Mouse (Mus musculus): Measurements from ENCODE around the gene Arhgef10l. TPM values are rescaled to one million over a fixed set of nuclear protein-coding genes. Genes with fewer than 3 reads are reported as not detected.

Gene Arhgef10l
- total and polyA plus RNA-seq, 2 experiments from 2014 or later = 20.7 to 81.1 TPM

GRCm38 (mm10) chr4:140586478-140586877 is 79.3 kb downstream of the Arhgef10l start:
- Histone ChIP-seq H3K27me3 (ENCODE audit: insufficient read depth, low read length) (no peaks in the 10 kb centered on the region), H3K4me2 (ENCODE audit: low read depth, low read length, poor library complexity, severe bottlenecking) (no peak overlapping the region), H3K27ac (ENCODE audit: low read depth, low read length) (no peak overlapping the region), H3K9me3 (ENCODE audit: low read length) (no peaks in the 10 kb centered on the region), H3K36me3 (ENCODE audit: insufficient read depth, low read length) (peaks cover 45% of the 10 kb centered on the region), H3K4me3 (ENCODE audit: low read depth, low read length) (no peak overlapping the region), H3K9ac (replicated peaks; ENCODE audit: low read length, poor library complexity, severe bottlenecking) (no peak overlapping the region), H3K4me1 (ENCODE audit: insufficient read depth, low read length) (no peaks in the 10 kb centered on the region)
- ATAC-seq (ENCODE audit: low FRiP score) (no peak), DNase-seq (ENCODE audit: low spot score) (no peak)
- no peak for TF ChIP-seq CTCF (IDR thresholded peaks at IDR 0.05)
- 80% methylated on average over 5 of the region's 5 CpGs for WGBS

- Histone ChIP-seq H3K4me1 (ENCODE audit: insufficient read depth, low read length) (no peaks in the 10 kb centered on the region), H3K27ac (ENCODE audit: low read depth, low read length) (no peak overlapping the region), H3K9ac (replicated peaks; ENCODE audit: low read length, poor library complexity, severe bottlenecking) (no peak overlapping the region), H3K4me2 (ENCODE audit: low read depth, low read length, poor library complexity, severe bottlenecking) (no peak overlapping the region), H3K27me3 (ENCODE audit: insufficient read depth, low read length) (no peaks in the 10 kb centered on the region), H3K4me3 (ENCODE audit: low read depth, low read length) (no peak overlapping the region), H3K36me3 (ENCODE audit: insufficient read depth, low read length) (peaks cover 43% of the 10 kb centered on the region), H3K9me3 (ENCODE audit: low read length) (no peaks in the 10 kb centered on the region)
- DNase-seq (ENCODE audit: low spot score) = no peak
- no peak for TF ChIP-seq CTCF (IDR thresholded peaks at IDR 0.05)
- no peak for ATAC-seq (ENCODE audit: low FRiP score)
- WGBS = 81% methylated on average over 5 of the region's 5 CpGs
These were observed 81.6 kb downstream of the Arhgef10l start for GRCm38 (mm10) chr4:140584240-140584639.

GRCm38 (mm10) chr4:140582390-140583088 is 83.3 kb downstream of the Arhgef10l start:
- Histone ChIP-seq H3K27me3 (ENCODE audit: insufficient read depth, low read length) (no peaks in the 10 kb centered on the region), H3K27ac (ENCODE audit: low read depth, low read length) (no peak overlapping the region), H3K36me3 (ENCODE audit: insufficient read depth, low read length) (peaks cover 48% of the 10 kb centered on the region), H3K4me1 (ENCODE audit: insufficient read depth, low read length) (no peaks in the 10 kb centered on the region), H3K4me3 (ENCODE audit: low read depth, low read length) (no peak overlapping the region), H3K9me3 (ENCODE audit: low read length) (no peaks in the 10 kb centered on the region), H3K4me2 (ENCODE audit: low read depth, low read length, poor library complexity, severe bottlenecking) (no peak overlapping the region), H3K9ac (replicated peaks; ENCODE audit: low read length, poor library complexity, severe bottlenecking) (no peak overlapping the region)
- no peak for TF ChIP-seq CTCF (IDR thresholded peaks at IDR 0.05)
- no peak for DNase-seq (ENCODE audit: low spot score)
- no peak for ATAC-seq (ENCODE audit: low FRiP score)
- 85% methylated on average over 15 of the region's 15 CpGs for WGBS

GRCm38 (mm10) chr4:140581730-140582389 is 84.0 kb downstream of the Arhgef10l start:
- Histone ChIP-seq H3K9me3 (ENCODE audit: low read length) (no peaks in the 10 kb centered on the region), H3K36me3 (ENCODE audit: insufficient read depth, low read length) (peaks cover 51% of the 10 kb centered on the region), H3K4me2 (ENCODE audit: low read depth, low read length, poor library complexity, severe bottlenecking) (no peak overlapping the region), H3K4me1 (ENCODE audit: insufficient read depth, low read length) (no peaks in the 10 kb centered on the region), H3K27ac (ENCODE audit: low read depth, low read length) (no peak overlapping the region), H3K9ac (replicated peaks; ENCODE audit: low read length, poor library complexity, severe bottlenecking) (no peak overlapping the region), H3K27me3 (ENCODE audit: insufficient read depth, low read length) (no peaks in the 10 kb centered on the region), H3K4me3 (ENCODE audit: low read depth, low read length) (no peak overlapping the region)
- DNase-seq (ENCODE audit: low spot score) (peak; percentile 42), ATAC-seq (ENCODE audit: low FRiP score) (no peak; the same call in 1 of the 2 replicates)
- TF ChIP-seq CTCF (IDR thresholded peaks at IDR 0.05) = no peak
- WGBS = 68% methylated on average over 23 of the region's 23 CpGs

GRCm38 (mm10) chr4:140581341-140581729 is 84.5 kb downstream of the Arhgef10l start:
- H3K4me2 ChIP-seq (ENCODE audit: low read depth, low read length, poor library complexity, severe bottlenecking) = no peak overlapping the region
- H3K4me3 ChIP-seq (ENCODE audit: low read depth, low read length) = no peak overlapping the region
- no peak overlapping the region for H3K27ac ChIP-seq (ENCODE audit: low read depth, low read length)
- H3K27me3 ChIP-seq (ENCODE audit: insufficient read depth, low read length) = no peaks in the 10 kb centered on the region
- H3K4me1 ChIP-seq (ENCODE audit: insufficient read depth, low read length) = no peaks in the 10 kb centered on the region
- H3K9ac ChIP-seq (replicated peaks; ENCODE audit: low read length, poor library complexity, severe bottlenecking) = no peak overlapping the region
- WGBS = 68% methylated on average over 16 of the region's 16 CpGs
- H3K36me3 ChIP-seq (ENCODE audit: insufficient read depth, low read length) = peaks cover 56% of the 10 kb centered on the region
- no peaks in the 10 kb centered on the region for H3K9me3 ChIP-seq (ENCODE audit: low read length)
- ATAC-seq (ENCODE audit: low FRiP score) (no peak), DNase-seq (ENCODE audit: low spot score) (no peak)
- TF ChIP-seq CTCF (IDR thresholded peaks at IDR 0.05) = no peak

GRCm38 (mm10) chr4:140580866-140581265 is 84.9 kb downstream of the Arhgef10l start:
- peaks cover 59% of the 10 kb centered on the region for H3K36me3 ChIP-seq (ENCODE audit: insufficient read depth, low read length)
- no peak for ATAC-seq (ENCODE audit: low FRiP score)
- no peaks in the 10 kb centered on the region for H3K9me3 ChIP-seq (ENCODE audit: low read length)
- WGBS = 91% methylated on average over 4 of the region's 4 CpGs
- peak; percentile 40 for DNase-seq (ENCODE audit: low spot score)
- no peak overlapping the region for H3K9ac ChIP-seq (replicated peaks; ENCODE audit: low read length, poor library complexity, severe bottlenecking)
- TF ChIP-seq CTCF (IDR thresholded peaks at IDR 0.05) = no peak
- no peaks in the 10 kb centered on the region for H3K4me1 ChIP-seq (ENCODE audit: insufficient read depth, low read length)
- H3K27ac ChIP-seq (ENCODE audit: low read depth, low read length) = no peak overlapping the region
- H3K27me3 ChIP-seq (ENCODE audit: insufficient read depth, low read length) = no peaks in the 10 kb centered on the region
- H3K4me3 ChIP-seq (ENCODE audit: low read depth, low read length) = no peak overlapping the region
- no peak overlapping the region for H3K4me2 ChIP-seq (ENCODE audit: low read depth, low read length, poor library complexity, severe bottlenecking)

Measured in midbrain, postnatal 0 days (tissue).